Mouse (Mus musculus) intestine, postnatal 0 days (tissue): ENCODE measurements around the gene Col26a1. TPM values are rescaled to one million over a fixed set of nuclear protein-coding genes. Genes with fewer than 3 reads are reported as not detected.

Source experiments
- ATAC-seq: fragments of 200-750 bp; cut with Nextera tagmentation; 2 replicates; pipeline ENCODE4 v1.8.0; 2017; ENCODE audit warnings: mild to moderate bottlenecking, moderate TSS enrichment, moderate library complexity
- H3K27ac ChIP-seq: fragments of 300-500 bp; sonication (generic); 2 replicates; pipeline ENCODE4 v1.5.1; 2014; ENCODE audit warnings: mild to moderate bottlenecking, low read depth, low read length, moderate library complexity
- H3K27me3 ChIP-seq: fragments of 300-500 bp; sonication (generic); replicated peaks from 2 replicates; pipeline ENCODE4 v1.6.1; 2014; ENCODE audit warnings: low read length, mixed read lengths; ENCODE audit not compliant: control insufficient read depth, insufficient read depth
- H3K36me3 ChIP-seq: fragments of 300-500 bp; sonication (generic); 2 replicates; pipeline ENCODE4 v1.6.1; 2014; ENCODE audit warnings: mild to moderate bottlenecking, moderate library complexity; ENCODE audit not compliant: control insufficient read depth, insufficient read depth
- H3K4me1 ChIP-seq: fragments of 300-500 bp; sonication (generic); replicated peaks from 2 replicates; pipeline ENCODE4 v1.6.1; 2014; ENCODE audit warnings: antibody characterized with exemption, low read length, mixed read lengths; ENCODE audit not compliant: control insufficient read depth, insufficient read depth
- H3K4me2 ChIP-seq: fragments of 300-500 bp; sonication (generic); replicated peaks from 2 replicates; pipeline ENCODE4 v1.6.1; 2014; ENCODE audit warnings: low read depth, mild to moderate bottlenecking, moderate library complexity
- H3K4me3 ChIP-seq: fragments of 300-500 bp; sonication (generic); 2 replicates; pipeline ENCODE4 v1.5.1; 2014; ENCODE audit warnings: low read depth, low read length
- H3K9ac ChIP-seq: fragments of 300-500 bp; sonication (generic); 2 replicates; pipeline ENCODE4 v1.6.1; 2014; ENCODE audit warnings: mild to moderate bottlenecking, low read depth, low read length
- H3K9me3 ChIP-seq: fragments of 300-500 bp; sonication (generic); 2 replicates; pipeline ENCODE4 v1.6.1; 2016; ENCODE audit warnings: mixed run types; ENCODE audit not compliant: control insufficient read depth
- CTCF ChIP-seq: sonication (generic); IDR thresholded peaks from 2 replicates; pipeline ENCODE4 v1.5.1; 2016; ENCODE audit warnings: low read depth, mild to moderate bottlenecking, control low read depth, antibody characterized with exemption, moderate library complexity
- WGBS: fragments of 180-500 bp; shearing (Covaris S2); extraction: QIAGEN DNeasy Blood & Tissue Kit; methylation state at CpG from one replicate; pipeline ENCODE4 v1.1.7; 2014; 5-methylcytosine and 5-hydroxymethylcytosine counted together
- polyA plus RNA-seq: library from polyadenylated mRNA; unstranded; fragments of >200 nt; fragmentation: Nextera tagmentation; extraction: Ambion mirVana; gene quantifications from 2 replicates; pipeline ENCODE4 v1.2.1, GENCODE M21; 2015

The Col26a1 gene
- polyA plus RNA-seq, 1 experiment from 2014 or later = 2.7 TPM

GRCm38 (mm10) chr5:136693418-136693817, 189.6 kb downstream of the Col26a1 start:
- H3K4me1 ChIP-seq = peaks cover 8% of the 10 kb centered on the region; the same call in 1 of the 2 replicates
- H3K9me3 ChIP-seq = no peaks in the 10 kb centered on the region
- H3K9ac ChIP-seq = no peak overlapping the region
- H3K27me3 ChIP-seq = no peaks in the 10 kb centered on the region
- no peak overlapping the region for H3K27ac ChIP-seq
- H3K36me3 ChIP-seq = no peaks in the 10 kb centered on the region
- 77% methylated on average over 7 of the region's 7 CpGs for WGBS
- no peak for ATAC-seq
- no peak overlapping the region for H3K4me2 ChIP-seq
- H3K4me3 ChIP-seq = no peak overlapping the region
- TF ChIP-seq CTCF = no peak

DNA sequence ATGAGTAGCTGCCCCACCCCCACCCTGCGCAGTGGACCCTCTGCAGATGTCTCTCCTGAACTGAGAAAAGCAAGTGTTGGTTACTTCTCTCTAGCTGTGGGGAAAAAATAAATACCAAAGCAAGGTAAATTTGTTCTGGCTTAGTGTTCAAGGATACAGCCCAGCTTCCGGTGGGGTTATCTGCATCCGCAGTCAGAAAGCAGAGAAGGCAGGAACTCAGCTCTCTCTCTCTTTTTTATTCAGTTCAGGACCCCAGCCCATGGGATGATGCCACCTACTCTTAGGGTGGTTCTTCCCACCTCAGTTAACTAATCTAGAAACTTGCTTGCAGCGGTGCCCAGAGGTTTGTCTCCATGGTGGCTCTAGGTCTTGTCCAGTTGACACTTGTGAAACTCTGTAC, 190.2 kb downstream of the Col26a1 start, which contains the start of gene Myl10:
Myl10 (plus strand) TSS at position 363 of the 400 bp plus-strand sequence.
- 76% methylated on average over 4 of the region's 4 CpGs for WGBS

More for the DNA sequence above, 190.2 kb downstream of the Col26a1 start, which contains the start of gene Myl10:
- Histone ChIP-seq H3K27me3 (no peaks in the 10 kb centered on the region), H3K9ac (no peak within 1 kb of the TSS), H3K4me1 (peaks cover 8% of the 10 kb centered on the region; the same call in 1 of the 2 replicates), H3K4me2 (no peak within 1 kb of the TSS; the same call in 1 of the 2 replicates), H3K27ac (no peak within 1 kb of the TSS), H3K4me3 (no peak within 1 kb of the TSS), H3K9me3 (no peaks in the 10 kb centered on the region), H3K36me3 (no peaks in the 10 kb centered on the region)
- no peak for ATAC-seq
- no peak for TF ChIP-seq CTCF

Other genes starting within 250 kb of the Col26a1 start
- gene Myl10, start 190.1 kb downstream of the Col26a1 start, polyA plus RNA-seq = not detected in 2 replicates
- gene Ift22, start 24.9 kb upstream of the Col26a1 start, polyA plus RNA-seq = 24.7 and 25.2 TPM in 2 replicates
- 318 and 324 TPM in 2 replicates for gene Fis1, start 70.1 kb upstream of the Col26a1 start, polyA plus RNA-seq
- 29.5 and 31.2 TPM in 2 replicates for gene Cldn15, start 83.4 kb upstream of the Col26a1 start, polyA plus RNA-seq
- gene Plod3, start 103.8 kb upstream of the Col26a1 start, polyA plus RNA-seq = 11.1 and 11.8 TPM in 2 replicates
- gene Znhit1, start 104.8 kb upstream of the Col26a1 start, polyA plus RNA-seq = 84.6 and 91.1 TPM in 2 replicates
- 1.3 and 1.6 TPM in 2 replicates for gene Vgf, start 143.2 kb upstream of the Col26a1 start, polyA plus RNA-seq
- 229 and 232 TPM in 2 replicates for gene Ap1s1, start 162.9 kb upstream of the Col26a1 start, polyA plus RNA-seq
- gene Serpine1, start 189.1 kb upstream of the Col26a1 start, polyA plus RNA-seq = 0.20 and 0.22 TPM in 2 replicates
- 7.3 and 7.7 TPM in 2 replicates for gene Trim56, start 233.0 kb upstream of the Col26a1 start, polyA plus RNA-seq